Comparison of ENCODE assay signal across 8 mouse cellular contexts in genomic region chr10:40053257-40053895, GRCm38 (mm10). TPM values are rescaled to one million over a fixed set of nuclear protein-coding genes. Genes with fewer than 3 reads are reported as not detected.
DNase-seq lines count a peak whose midpoint lies in the region; ATAC-seq and TF ChIP-seq lines count a peak whose summit lies in the region.

No protein-coding gene starts in this region.

- 47% methylated on average over 3 of the region's 3 CpGs for WGBS in lung, embryonic 14.5 days

- no peak overlapping the region for H3K9ac ChIP-seq in lung, embryonic 14.5 days

- peak; percentile 26; the same call in 1 of the 2 replicates for ATAC-seq in cerebellum, adult (ENCODE audit: insufficient number of reproducible peaks, low FRiP score, low TSS enrichment)
- peak; percentile 28; the same call in 1 of the 2 replicates for ATAC-seq in lung, embryonic 14.5 days (ENCODE audit: insufficient read depth)

- H3K4me1 ChIP-seq in lung, embryonic 14.5 days (ENCODE audit: insufficient read depth) = no peaks in the 10 kb centered on the region

- no peak overlapping the region for H3K4me3 ChIP-seq in lung, embryonic 14.5 days (ENCODE audit: low read depth, low read length)

- H3K4me2 ChIP-seq in lung, embryonic 14.5 days = no peak overlapping the region

- intact Hi-C loops in left cerebral cortex, postnatal 14 days (cut with DNase I) = loop anchor here (1.0 kb wide), 1 partner anchor 159 kb away; no protein-coding TSS in a partner anchor

- no peaks in the 10 kb centered on the region for H3K27me3 ChIP-seq in lung, embryonic 14.5 days (ENCODE audit: insufficient read depth, low read length)

- no peak overlapping the region for H3K27ac ChIP-seq in lung, embryonic 14.5 days (ENCODE audit: low read depth)

- no peak for DNase-seq in cerebellum, postnatal 4 days (ENCODE audit: low spot score in 2 of 2)
- peak; percentile 41 to 42 for DNase-seq in left cerebral cortex, postnatal 14 days (ENCODE audit: low spot score in 2 of 2)
- no peak for DNase-seq in left cerebral cortex, adult 8-10 months (ENCODE audit: low spot score in 2 of 2)
- DNase-seq in embryo, embryonic 11 days = peak; percentile 34
- peak; percentile 80 for DNase-seq in lung, embryonic 14.5 days
- peak; percentile 49 for DNase-seq in thymus, postnatal 14 days
- no peak for DNase-seq in right cerebral cortex, adult 18-20 months

- TF ChIP-seq CTCF in lung, embryonic 14.5 days (IDR thresholded peaks at IDR 0.05; ENCODE audit: low read depth) = peak; percentile 74

- no peaks in the 10 kb centered on the region for H3K36me3 ChIP-seq in lung, embryonic 14.5 days (ENCODE audit: insufficient read depth)

- no peaks in the 10 kb centered on the region for H3K9me3 ChIP-seq in lung, embryonic 14.5 days (ENCODE audit: low read depth, low read length)

RNA-seq across cellular contexts. Expression of gene Mfsd4b1, which starts 28.3 kb away (rescaled TPM):
- total RNA-seq in left cerebral cortex, postnatal 14 days (2021) = under 1 TPM in 1 of 2 experiments, not detected in 1; 0.80 TPM
- total RNA-seq in left cerebral cortex, adult 8-10 months (2022) = 1 to 10 TPM in 1 of 4 experiments, under 1 TPM in 3; 0.53 to 1.3 (median 0.79) TPM
- polyA plus RNA-seq in lung, embryonic 14.5 days (2014; fragmentation: Nextera tagmentation; extraction: Ambion mirVana) = not detected in 2 replicates

Comparison
In these comparisons a context has a peak if more than half of its experiments do, and no peak if none do; other contexts are left out.
1. DNase-seq: peak in left cerebral cortex, postnatal 14 days (2 of 2), embryo, embryonic 11 days (single experiment), lung, embryonic 14.5 days (single experiment) and thymus, postnatal 14 days (single experiment); none in cerebellum, postnatal 4 days (0 of 2), left cerebral cortex, adult 8-10 months (0 of 2) and right cerebral cortex, adult 18-20 months (single experiment).